Mouse (Mus musculus) forebrain, embryonic 13.5 days (tissue): ENCODE data around the gene Zfp644. TPM values are rescaled to one million over a fixed set of nuclear protein-coding genes. Genes with fewer than 3 reads are reported as not detected.
A peak's percentile ranks its signal among the peaks of the same experiment; 100 is the strongest.

Experiments
- ATAC-seq: fragments of 200-750 bp; cut with Nextera tagmentation; 2 replicates; pipeline ENCODE4 v1.8.0; 2017
- H3K27ac ChIP-seq: fragments of 300-500 bp; sonication (generic); 2 replicates; pipeline ENCODE4 v1.5.1; 2015; ENCODE audit warnings: inconsistent platforms, mild to moderate bottlenecking, moderate library complexity
- H3K27me3 ChIP-seq: fragments of 300-500 bp; sonication (generic); 2 replicates; pipeline ENCODE4 v1.6.1; 2015; ENCODE audit warnings: mild to moderate bottlenecking, inconsistent platforms
- H3K36me3 ChIP-seq: fragments of 300-500 bp; sonication (generic); 2 replicates; pipeline ENCODE4 v1.6.1; 2015; ENCODE audit warnings: mild to moderate bottlenecking, inconsistent platforms; ENCODE audit not compliant: poor library complexity, severe bottlenecking
- H3K4me1 ChIP-seq: fragments of 300-500 bp; sonication (generic); 2 replicates; pipeline ENCODE4 v1.6.1; 2015; ENCODE audit warnings: inconsistent platforms
- H3K4me2 ChIP-seq: fragments of 300-500 bp; sonication (generic); 2 replicates; pipeline ENCODE4 v1.6.1; 2015; ENCODE audit warnings: inconsistent platforms, mild to moderate bottlenecking, moderate library complexity
- H3K4me3 ChIP-seq: fragments of 300-500 bp; sonication (generic); 2 replicates; pipeline ENCODE4 v1.5.1; 2015; ENCODE audit warnings: mild to moderate bottlenecking, inconsistent platforms
- H3K9ac ChIP-seq: fragments of 300-500 bp; sonication (generic); 2 replicates; pipeline ENCODE4 v1.6.1; 2015; ENCODE audit warnings: mild to moderate bottlenecking, inconsistent platforms
- H3K9me3 ChIP-seq: fragments of 300-500 bp; sonication (generic); replicated peaks from 2 replicates; pipeline ENCODE4 v1.6.1; 2016; ENCODE audit warnings: inconsistent platforms
- WGBS: fragments of 180-500 bp; shearing (Covaris S2); methylation state at CpG from one replicate; pipeline ENCODE4 v1.1.7; 2015; 5-methylcytosine and 5-hydroxymethylcytosine counted together
- polyA plus RNA-seq: library from polyadenylated mRNA; unstranded; fragments of >200 nt; fragmentation: Nextera tagmentation; extraction: Ambion mirVana; gene quantifications from 2 replicates; pipeline ENCODE4 v1.2.1, GENCODE M21; 2015

Zfp644 gene
- polyA plus RNA-seq, 1 experiment from 2014 or later, result 85.2 TPM

GRCm38 (mm10) chr5:106589006-106589405 is 108.1 kb downstream of the Zfp644 start:
- H3K9me3 ChIP-seq, result no peaks in the 10 kb centered on the region
- no peaks in the 10 kb centered on the region for H3K4me1 ChIP-seq
- ATAC-seq, result no peak
- no peak overlapping the region for H3K9ac ChIP-seq
- peaks cover 14% of the 10 kb centered on the region for H3K27me3 ChIP-seq
- 95% methylated on average over 9 of the region's 9 CpGs for WGBS
- peaks cover 25% of the 10 kb centered on the region for H3K36me3 ChIP-seq
- no peak overlapping the region for H3K27ac ChIP-seq
- no peak overlapping the region for H3K4me3 ChIP-seq
- no peak overlapping the region for H3K4me2 ChIP-seq

- Histone ChIP-seq H3K9me3 (no peaks in the 10 kb centered on the region), H3K4me3 (no peak overlapping the region), H3K27me3 (peaks cover 74% of the 10 kb centered on the region), H3K27ac (no peak overlapping the region), H3K4me1 (peaks cover 21% of the 10 kb centered on the region), H3K9ac (no peak overlapping the region), H3K36me3 (no peaks in the 10 kb centered on the region), H3K4me2 (no peak overlapping the region)
- WGBS, result 87% methylated on average over 7 of the region's 7 CpGs
- ATAC-seq, result no peak
Measured at GRCm38 (mm10) chr5:106580943-106581342, 116.1 kb downstream of the Zfp644 start.

DNA sequence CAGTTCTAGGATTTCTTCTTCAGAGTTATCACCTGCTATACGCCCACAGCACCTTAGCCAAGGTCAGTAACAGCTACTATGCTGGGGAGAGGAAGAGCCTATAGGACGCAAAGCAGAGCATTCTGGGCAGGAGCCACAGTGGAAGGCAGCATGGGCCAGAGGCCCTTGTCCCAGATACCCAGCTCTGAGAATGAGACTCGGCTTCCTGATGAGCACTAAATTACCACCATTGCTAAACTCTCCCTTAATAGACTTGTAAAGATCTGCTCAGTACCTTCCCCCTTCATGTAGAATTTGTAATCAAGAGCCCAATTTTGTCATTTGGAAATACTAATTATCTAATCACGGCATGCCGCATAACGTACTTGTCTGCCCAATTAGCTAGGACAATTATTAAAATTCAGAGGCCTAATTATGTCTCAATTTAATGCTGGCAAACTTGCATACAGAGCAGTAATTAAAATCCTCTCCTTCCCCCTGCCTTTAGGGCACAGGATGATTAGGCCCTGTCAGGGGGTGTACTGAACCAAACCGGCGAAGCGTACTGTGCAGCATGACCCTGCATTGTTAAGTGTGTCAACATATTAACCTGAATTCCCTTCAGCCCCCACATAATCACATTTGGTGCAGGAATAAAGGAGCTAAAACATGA is 119.7 kb downstream of the Zfp644 start:
- H3K36me3 ChIP-seq, result no peaks in the 10 kb centered on the region
- no peak overlapping the region for H3K4me3 ChIP-seq
- H3K27ac ChIP-seq, result peak overlapping the region; percentile 37; the same call in 1 of the 2 replicates
- ATAC-seq, result peak; percentile 90
- WGBS, result 12% methylated on average over 9 of the region's 9 CpGs
- 0 out of 2 replicates have a peak overlapping the region, but pooled peaks have one; percentile 1 for H3K4me2 ChIP-seq
- peaks cover 85% of the 10 kb centered on the region for H3K27me3 ChIP-seq
- H3K9ac ChIP-seq, result no peak overlapping the region
- H3K4me1 ChIP-seq, result peaks cover 32% of the 10 kb centered on the region
- H3K9me3 ChIP-seq, result no peaks in the 10 kb centered on the region

- Histone ChIP-seq H3K9ac (no peak overlapping the region), H3K9me3 (no peaks in the 10 kb centered on the region), H3K27me3 (peaks cover 81% of the 10 kb centered on the region), H3K4me1 (peaks cover 32% of the 10 kb centered on the region), H3K27ac (no peak overlapping the region), H3K4me2 (peak overlapping the region; percentile 93), H3K4me3 (peak overlapping the region; percentile 55; the same call in 1 of the 2 replicates), H3K36me3 (no peaks in the 10 kb centered on the region)
- no peak for ATAC-seq
- WGBS, result 19% methylated on average over 4 of the region's 4 CpGs
Measured at GRCm38 (mm10) chr5:106575098-106575497, 122.0 kb downstream of the Zfp644 start.

- under 1% methylated on average over 31 of the region's 45 CpGs for WGBS
- Histone ChIP-seq H3K9ac (peak overlapping the region; percentile 70), H3K36me3 (no peaks in the 10 kb centered on the region), H3K4me2 (peak overlapping the region; percentile 93), H3K4me1 (peaks cover 32% of the 10 kb centered on the region), H3K4me3 (peak overlapping the region; percentile 55), H3K9me3 (no peaks in the 10 kb centered on the region), H3K27me3 (peaks cover 81% of the 10 kb centered on the region), H3K27ac (peak overlapping the region; percentile 48; the same call in 1 of the 2 replicates)
- ATAC-seq, result peak; percentile 79
Measured at GRCm38 (mm10) chr5:106574560-106574946, 122.5 kb downstream of the Zfp644 start.

- Histone ChIP-seq H3K36me3 (no peaks in the 10 kb centered on the region), H3K4me1 (peaks cover 32% of the 10 kb centered on the region), H3K9me3 (no peaks in the 10 kb centered on the region), H3K27me3 (peaks cover 81% of the 10 kb centered on the region), H3K27ac (peak overlapping the region; percentile 48; the same call in 1 of the 2 replicates), H3K9ac (peak overlapping the region; percentile 70), H3K4me2 (peak overlapping the region; percentile 93), H3K4me3 (peak overlapping the region; percentile 55)
- 6% methylated on average over 50 of the region's 55 CpGs for WGBS
- ATAC-seq, result peak; percentile 60; the same call in 1 of the 2 replicates
Measured at GRCm38 (mm10) chr5:106573742-106574559, 123.1 kb downstream of the Zfp644 start.

Other genes with a start within 250 kb of the Zfp644 start
- 1.8 and 5.5 TPM in 2 replicates for gene Barhl2, start 239.1 kb downstream of the Zfp644 start, polyA plus RNA-seq
- gene Gm17304, start 88.2 kb downstream of the Zfp644 start, polyA plus RNA-seq, result not detected in 2 replicates
- 5.5 and 6.0 TPM in 2 replicates for gene Hfm1, start 229.0 kb upstream of the Zfp644 start, polyA plus RNA-seq